Mouse (Mus musculus): Measurements from ENCODE around the gene Crybg2.

Gene Crybg2

GRCm38 (mm10) chr4:134120192-134120805 is 59.7 kb downstream of the Crybg2 start:
- DNase-seq (ENCODE audit: low read depth) = no peak

GRCm38 (mm10) chr4:134120916-134121315 is 60.3 kb downstream of the Crybg2 start:
- DNase-seq (ENCODE audit: low read depth) = no peak

- no peak for DNase-seq (ENCODE audit: low read depth)
Measured at GRCm38 (mm10) chr4:134121571-134121970, 61.0 kb downstream of the Crybg2 start.

- no peak for DNase-seq (ENCODE audit: low read depth)
Measured at GRCm38 (mm10) chr4:134122281-134122680, 61.7 kb downstream of the Crybg2 start.

GRCm38 (mm10) chr4:134123147-134123546 is 62.5 kb downstream of the Crybg2 start:
- no peak for DNase-seq (ENCODE audit: low read depth)

GRCm38 (mm10) chr4:134123680-134124551 is 63.3 kb downstream of the Crybg2 start:
- no peak for DNase-seq (ENCODE audit: low read depth)

- DNase-seq (ENCODE audit: low read depth) = no peak
Measured at GRCm38 (mm10) chr4:134125383-134126060, 64.9 kb downstream of the Crybg2 start.

- no peak for DNase-seq (ENCODE audit: low read depth)
Measured at GRCm38 (mm10) chr4:134126300-134127120, 65.9 kb downstream of the Crybg2 start.

GRCm38 (mm10) chr4:134127121-134127455 is 66.5 kb downstream of the Crybg2 start:
- no peak for DNase-seq (ENCODE audit: low read depth)

GRCm38 (mm10) chr4:134127793-134128192 is 67.2 kb downstream of the Crybg2 start:
- no peak for DNase-seq (ENCODE audit: low read depth)

- DNase-seq (ENCODE audit: low read depth) = peak; percentile 74
Measured at GRCm38 (mm10) chr4:134128221-134128982, 67.8 kb downstream of the Crybg2 start, which contains the start of gene Sh3bgrl3. Gene Sh3bgrl3, minus strand, starts transcription at chr4:134128789.

GRCm38 (mm10) chr4:134128983-134129362 is 68.4 kb downstream of the Crybg2 start:
- no peak for DNase-seq (ENCODE audit: low read depth)

GRCm38 (mm10) chr4:134129482-134129881 is 68.9 kb downstream of the Crybg2 start:
- no peak for DNase-seq (ENCODE audit: low read depth)

GRCm38 (mm10) chr4:134132117-134132516 is 71.5 kb downstream of the Crybg2 start:
- DNase-seq (ENCODE audit: low read depth) = no peak

GRCm38 (mm10) chr4:134132519-134133095 is 72.0 kb downstream of the Crybg2 start:
- no peak for DNase-seq (ENCODE audit: low read depth)

GRCm38 (mm10) chr4:134136280-134136926 is 75.8 kb downstream of the Crybg2 start:
- no peak for DNase-seq (ENCODE audit: low read depth)

GRCm38 (mm10) chr4:134138857-134139256 is 78.2 kb downstream of the Crybg2 start:
- DNase-seq (ENCODE audit: low read depth) = no peak
